Mouse (Mus musculus) megakaryocyte, embryonic 14.5 days (primary cell): ENCODE data around the gene Cx3cr1. TPM values are rescaled to one million over a fixed set of nuclear protein-coding genes. Genes with fewer than 3 reads are reported as not detected.
A peak's percentile ranks its signal among the peaks of the same experiment; 100 is the strongest.

Experiments used
- H3K27me3 ChIP-seq: replicated peaks from 2 replicates; pipeline ENCODE3; 2012; ENCODE audit warnings: inconsistent platforms
- H3K36me3 ChIP-seq: replicated peaks from 2 replicates; pipeline ENCODE3; 2012; ENCODE audit warnings: low read length, inconsistent platforms, mixed read lengths
- H3K4me1 ChIP-seq: 2 replicates; pipeline ENCODE4 v1.6.1; 2012; ENCODE audit warnings: inconsistent platforms
- H3K4me3 ChIP-seq: replicated peaks from 2 replicates; pipeline ENCODE3; 2012; ENCODE audit warnings: moderate library complexity, mild to moderate bottlenecking, inconsistent platforms
- H3K9me3 ChIP-seq: 2 replicates; pipeline ENCODE4 v1.6.1; 2012; ENCODE audit warnings: inconsistent platforms
- FLI1 ChIP-seq: IDR thresholded peaks from 2 replicates; pipeline ENCODE4 v1.6.1; 2012; ENCODE audit warnings: low read length, inconsistent platforms, mixed read lengths
- GATA1 ChIP-seq: IDR thresholded peaks from 3 replicates; pipeline ENCODE4 v1.6.1; 2012; ENCODE audit warnings: mixed read lengths, low read length, inconsistent platforms, borderline replicate concordance
- polyA plus RNA-seq: library from polyadenylated mRNA; stranded (reverse); fragments of >175 nt; gene quantifications from 2 replicates; pipeline ENCODE4 v1.2.3, GENCODE M21; 2012; ENCODE audit warnings: low replicate concordance; ENCODE audit not compliant: insufficient read depth

Gene Cx3cr1
- polyA plus RNA-seq, 1 experiment = 0.73 TPM

- Histone ChIP-seq H3K27me3 (peaks cover 4% of the 10 kb centered on the region), H3K36me3 (no peaks in the 10 kb centered on the region)
- TF ChIP-seq GATA1 (no peak), FLI1 (no peak)
Observed at GRCm38 (mm10) chr9:119988304-119988703, 81.4 kb downstream of the Cx3cr1 start.

GRCm38 (mm10) chr9:119985881-119986574 is 83.7 kb downstream of the Cx3cr1 start:
- TF ChIP-seq FLI1 (no peak), GATA1 (no peak)
- Histone ChIP-seq H3K36me3 (no peaks in the 10 kb centered on the region), H3K4me3 (no peak overlapping the region), H3K4me1 (peaks cover 31% of the 10 kb centered on the region), H3K9me3 (no peaks in the 10 kb centered on the region), H3K27me3 (peaks cover 4% of the 10 kb centered on the region)

More at GRCm38 (mm10) chr9:119988304-119988703, 81.4 kb downstream of the Cx3cr1 start:
- Histone ChIP-seq H3K4me3 (no peak overlapping the region), H3K4me1 (peaks cover 36% of the 10 kb centered on the region), H3K9me3 (no peaks in the 10 kb centered on the region)

- Histone ChIP-seq H3K36me3 (peaks cover 5% of the 10 kb centered on the region), H3K4me1 (peaks cover 46% of the 10 kb centered on the region), H3K4me3 (peak within 1 kb of the TSS; percentile 100), H3K9me3 (no peaks in the 10 kb centered on the region), H3K27me3 (peaks cover 4% of the 10 kb centered on the region)
- TF ChIP-seq GATA1 (no peak), FLI1 (no peak)
Observed at GRCm38 (mm10) chr9:119984536-119985011, 85.1 kb downstream of the Cx3cr1 start, which contains the start of gene Csrnp1. TSS of gene Csrnp1 (minus strand) at chr9:119984658.

- Histone ChIP-seq H3K4me1 (peaks cover 53% of the 10 kb centered on the region), H3K4me3 (peak overlapping the region; percentile 100), H3K36me3 (peaks cover 8% of the 10 kb centered on the region), H3K27me3 (peaks cover 2% of the 10 kb centered on the region), H3K9me3 (no peaks in the 10 kb centered on the region)
- no peak for TF ChIP-seq FLI1
- no peak for TF ChIP-seq GATA1
Observed at GRCm38 (mm10) chr9:119983585-119984535, 85.8 kb downstream of the Cx3cr1 start.

GRCm38 (mm10) chr9:119982956-119983551 is 86.6 kb downstream of the Cx3cr1 start:
- TF ChIP-seq GATA1 (no peak), FLI1 (no peak)
- Histone ChIP-seq H3K36me3 (peaks cover 8% of the 10 kb centered on the region), H3K27me3 (peaks cover 2% of the 10 kb centered on the region), H3K4me3 (peak overlapping the region; percentile 100), H3K9me3 (no peaks in the 10 kb centered on the region), H3K4me1 (peaks cover 61% of the 10 kb centered on the region)

- Histone ChIP-seq H3K4me3 (peak overlapping the region; percentile 100), H3K4me1 (peaks cover 68% of the 10 kb centered on the region), H3K36me3 (peaks cover 8% of the 10 kb centered on the region), H3K9me3 (no peaks in the 10 kb centered on the region), H3K27me3 (peaks cover 2% of the 10 kb centered on the region)
- TF ChIP-seq FLI1 = no peak
- no peak for TF ChIP-seq GATA1
Observed at GRCm38 (mm10) chr9:119982241-119982811, 87.4 kb downstream of the Cx3cr1 start.

- Histone ChIP-seq H3K9me3 (no peaks in the 10 kb centered on the region), H3K27me3 (peaks cover 2% of the 10 kb centered on the region), H3K4me1 (peaks cover 77% of the 10 kb centered on the region), H3K36me3 (peaks cover 12% of the 10 kb centered on the region), H3K4me3 (peak overlapping the region; percentile 100)
- TF ChIP-seq GATA1 (no peak), FLI1 (no peak)
Observed at GRCm38 (mm10) chr9:119981183-119982179, 88.2 kb downstream of the Cx3cr1 start.

- peaks cover 81% of the 10 kb centered on the region for H3K4me1 ChIP-seq
- no peaks in the 10 kb centered on the region for H3K27me3 ChIP-seq
- H3K36me3 ChIP-seq = peaks cover 14% of the 10 kb centered on the region
- no peaks in the 10 kb centered on the region for H3K9me3 ChIP-seq
- H3K4me3 ChIP-seq = peak overlapping the region; percentile 100
- TF ChIP-seq FLI1 (no peak), GATA1 (no peak)
Observed at GRCm38 (mm10) chr9:119980770-119981182, 88.9 kb downstream of the Cx3cr1 start.
